Mouse (Mus musculus): ENCODE measurements around the gene 4833427G06Rik. TPM values are rescaled to one million over a fixed set of nuclear protein-coding genes. Genes with fewer than 3 reads are reported as not detected.
A peak's percentile ranks its signal among the peaks of the same experiment; 100 is the strongest.

The 4833427G06Rik gene
- polyA plus RNA-seq, 1 experiment, result 2.0 TPM

DNA sequence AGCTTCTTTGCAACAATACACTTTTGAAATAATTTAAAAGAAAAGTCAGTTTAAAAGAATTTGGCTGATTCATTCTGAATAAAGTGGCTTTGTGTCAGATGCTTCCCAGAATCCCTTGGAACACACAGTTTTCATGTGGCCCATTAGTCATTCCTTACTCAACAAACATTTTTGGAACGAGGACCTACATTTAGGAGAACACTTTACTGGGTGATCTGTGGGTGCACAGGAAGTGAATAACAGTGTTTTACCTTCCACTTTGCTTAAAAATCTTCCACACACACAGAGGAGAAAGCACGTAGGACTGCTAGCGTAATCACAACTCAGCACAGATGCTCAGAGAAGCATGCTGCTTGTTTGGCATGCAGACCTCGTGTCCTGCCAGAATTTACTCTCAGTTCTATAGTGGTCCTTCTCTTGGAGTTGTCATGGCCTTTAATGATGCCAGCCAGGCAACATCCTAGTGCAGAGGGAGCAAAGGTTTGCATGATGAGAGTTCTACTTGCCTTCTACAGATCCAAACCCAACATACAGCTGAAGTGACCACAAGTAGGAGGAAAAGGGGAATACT lies 42.8 kb downstream of the 4833427G06Rik start:
- TF ChIP-seq MYOG (IDR thresholded peaks at IDR 0.05; ENCODE audit: control insufficient read depth, extremely low read depth, insufficient read length), result no peak
- TF ChIP-seq FOSL1 (IDR thresholded peaks at IDR 0.05; ENCODE audit: insufficient read depth, low read length, poor library complexity, severe bottlenecking), result peak; percentile 50
- peak; percentile 78 for TF ChIP-seq MAX (IDR thresholded peaks at IDR 0.05)
- Histone ChIP-seq H3K27me3 (ENCODE audit: control insufficient read depth, insufficient read depth, insufficient read length) (no peaks in the 10 kb centered on the region), H3K79me2 (ENCODE audit: control insufficient read depth, insufficient read depth) (no peaks in the 10 kb centered on the region), H3K79me3 (ENCODE audit: low read depth) (no peaks in the 10 kb centered on the region), H3K36me3 (ENCODE audit: control insufficient read depth, insufficient read depth) (peaks cover 47% of the 10 kb centered on the region), H3K4me3 (ENCODE audit: insufficient read depth, poor library complexity, severe bottlenecking) (no peak overlapping the region), H3ac (ENCODE audit: control insufficient read depth, insufficient read length, low read depth) (no peak overlapping the region)

DNA sequence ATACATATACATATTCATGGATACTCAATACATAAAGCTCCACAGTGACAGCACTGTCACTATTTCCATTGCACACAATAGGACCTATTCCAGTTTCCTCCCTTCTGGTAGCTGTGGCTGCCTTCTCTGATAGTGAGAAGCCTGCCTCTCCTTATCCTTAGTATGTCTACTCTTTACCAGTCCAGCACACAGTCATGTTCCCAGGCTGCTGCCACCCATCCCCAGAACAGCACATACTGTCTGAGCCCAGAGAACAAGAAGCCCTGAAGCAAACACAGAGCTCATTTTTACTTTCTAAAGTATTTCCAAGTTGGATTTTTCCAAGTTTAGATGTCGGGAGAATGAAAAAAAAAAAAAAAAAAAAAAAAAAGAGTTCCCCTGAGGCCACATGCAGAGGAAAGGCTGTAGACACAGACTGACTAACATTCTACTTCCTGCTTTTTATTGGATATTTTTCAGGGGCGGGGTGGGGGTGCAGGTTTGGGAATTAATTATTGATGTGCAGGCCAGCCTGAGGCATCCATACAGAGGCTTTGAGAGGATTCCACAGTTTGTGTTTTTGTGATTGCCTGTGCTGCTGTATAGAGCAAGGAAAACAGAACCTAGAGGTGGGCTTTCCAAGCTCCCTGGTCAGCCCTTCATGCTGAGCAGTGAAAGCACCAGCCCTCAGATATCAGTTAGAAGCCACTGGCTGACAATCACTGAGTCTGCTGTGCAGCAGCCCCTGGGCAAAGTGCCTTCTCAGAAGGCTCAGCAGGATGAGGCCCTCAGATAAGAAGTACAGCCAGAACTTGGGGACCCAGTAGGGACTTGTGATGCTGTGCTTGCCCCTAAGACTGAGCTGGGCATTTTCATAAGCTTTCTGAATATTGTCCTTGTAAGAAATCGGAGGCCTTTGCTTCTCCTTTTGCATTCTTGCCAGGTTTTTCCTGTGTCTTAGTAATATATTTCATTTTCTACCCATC lies 45.2 kb downstream of the 4833427G06Rik start:
- Histone ChIP-seq H3K79me2 (ENCODE audit: control insufficient read depth, insufficient read depth) (no peaks in the 10 kb centered on the region), H3K79me3 (ENCODE audit: low read depth) (no peaks in the 10 kb centered on the region), H3K4me3 (ENCODE audit: insufficient read depth, poor library complexity, severe bottlenecking) (no peak overlapping the region), H3ac (ENCODE audit: control insufficient read depth, insufficient read length, low read depth) (no peak overlapping the region), H3K36me3 (ENCODE audit: control insufficient read depth, insufficient read depth) (peaks cover 33% of the 10 kb centered on the region), H3K27me3 (ENCODE audit: control insufficient read depth, insufficient read depth, insufficient read length) (no peaks in the 10 kb centered on the region)
- no peak for TF ChIP-seq FOSL1 (IDR thresholded peaks at IDR 0.05; ENCODE audit: insufficient read depth, low read length, poor library complexity, severe bottlenecking)
- no peak for TF ChIP-seq MYOG (IDR thresholded peaks at IDR 0.05; ENCODE audit: control insufficient read depth, extremely low read depth, insufficient read length)
- TF ChIP-seq CEBPB (IDR thresholded peaks at IDR 0.05; ENCODE audit: low read depth), result no peak
- no peak for TF ChIP-seq MAX (IDR thresholded peaks at IDR 0.05)
- TF ChIP-seq USF1 (IDR thresholded peaks at IDR 0.05; ENCODE audit: low read depth), result no peak
- no peak for TF ChIP-seq MYOD1 (IDR thresholded peaks at IDR 0.05; ENCODE audit: control insufficient read depth, insufficient read length, low read depth)
- no peak for TF ChIP-seq CTCF (IDR thresholded peaks at IDR 0.05; ENCODE audit: control insufficient read depth, insufficient read depth, insufficient read length)

DNA sequence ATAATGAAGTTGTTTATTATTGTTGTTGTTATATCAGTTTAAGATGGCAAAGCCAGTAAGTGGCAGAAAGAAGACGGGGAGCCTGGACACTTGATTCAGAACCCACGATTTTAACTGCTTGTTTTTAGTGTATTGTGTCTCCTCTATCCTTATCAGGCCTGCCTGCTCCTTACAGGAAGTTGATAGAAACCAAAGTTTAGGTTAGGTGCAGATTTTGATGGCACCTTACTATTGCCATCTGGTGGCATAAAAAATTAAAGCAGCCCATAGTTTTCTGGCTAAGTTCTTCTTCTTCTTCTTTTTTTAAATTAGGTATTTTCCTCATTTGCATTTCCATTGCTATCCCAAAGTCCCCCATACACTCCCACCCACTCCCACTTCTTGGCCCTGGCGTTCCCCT lies 49.7 kb downstream of the 4833427G06Rik start:
- H3K27me3 ChIP-seq (ENCODE audit: control insufficient read depth, insufficient read depth, insufficient read length), result no peaks in the 10 kb centered on the region
- H3K79me2 ChIP-seq (ENCODE audit: control insufficient read depth, insufficient read depth), result no peaks in the 10 kb centered on the region
- no peaks in the 10 kb centered on the region for H3K79me3 ChIP-seq (ENCODE audit: low read depth)
- H3K36me3 ChIP-seq (ENCODE audit: control insufficient read depth, insufficient read depth), result peaks cover 12% of the 10 kb centered on the region
- no peak for TF ChIP-seq USF1 (IDR thresholded peaks at IDR 0.05; ENCODE audit: low read depth)
- no peak overlapping the region for H3K4me3 ChIP-seq (ENCODE audit: insufficient read depth, poor library complexity, severe bottlenecking)
- no peak overlapping the region for H3ac ChIP-seq (ENCODE audit: control insufficient read depth, insufficient read length, low read depth)

DNA sequence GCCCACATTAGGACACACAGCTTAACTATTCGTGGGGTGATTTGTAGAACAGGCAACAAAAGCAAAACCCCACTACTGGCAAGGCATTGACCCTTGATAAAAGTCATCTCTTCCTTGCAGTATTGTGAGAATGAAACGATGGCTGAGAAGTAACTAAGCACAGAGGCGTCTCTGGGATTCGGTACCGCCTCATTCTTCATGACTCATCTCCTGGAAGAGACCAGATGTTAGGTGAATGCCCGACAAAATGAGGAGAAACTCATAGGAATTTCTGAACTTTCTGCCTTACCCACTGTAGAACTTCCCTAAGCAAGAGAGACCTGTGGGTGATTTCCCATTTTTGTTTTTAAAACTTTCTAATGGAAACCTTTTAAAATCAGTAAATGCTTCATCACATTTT lies 59.7 kb downstream of the 4833427G06Rik start:
- Histone ChIP-seq H3K4me3 (ENCODE audit: insufficient read depth, poor library complexity, severe bottlenecking) (no peak overlapping the region), H3K79me3 (ENCODE audit: low read depth) (no peaks in the 10 kb centered on the region), H3ac (ENCODE audit: control insufficient read depth, insufficient read length, low read depth) (no peak overlapping the region), H3K36me3 (ENCODE audit: control insufficient read depth, insufficient read depth) (no peaks in the 10 kb centered on the region), H3K27me3 (ENCODE audit: control insufficient read depth, insufficient read depth, insufficient read length) (no peaks in the 10 kb centered on the region), H3K79me2 (ENCODE audit: control insufficient read depth, insufficient read depth) (no peaks in the 10 kb centered on the region)
- TF ChIP-seq MYOG (IDR thresholded peaks at IDR 0.05; ENCODE audit: control insufficient read depth, extremely low read depth, insufficient read length), result no peak
- no peak for TF ChIP-seq CEBPB (IDR thresholded peaks at IDR 0.05; ENCODE audit: low read depth)
- TF ChIP-seq MAX (IDR thresholded peaks at IDR 0.05), result no peak

DNA sequence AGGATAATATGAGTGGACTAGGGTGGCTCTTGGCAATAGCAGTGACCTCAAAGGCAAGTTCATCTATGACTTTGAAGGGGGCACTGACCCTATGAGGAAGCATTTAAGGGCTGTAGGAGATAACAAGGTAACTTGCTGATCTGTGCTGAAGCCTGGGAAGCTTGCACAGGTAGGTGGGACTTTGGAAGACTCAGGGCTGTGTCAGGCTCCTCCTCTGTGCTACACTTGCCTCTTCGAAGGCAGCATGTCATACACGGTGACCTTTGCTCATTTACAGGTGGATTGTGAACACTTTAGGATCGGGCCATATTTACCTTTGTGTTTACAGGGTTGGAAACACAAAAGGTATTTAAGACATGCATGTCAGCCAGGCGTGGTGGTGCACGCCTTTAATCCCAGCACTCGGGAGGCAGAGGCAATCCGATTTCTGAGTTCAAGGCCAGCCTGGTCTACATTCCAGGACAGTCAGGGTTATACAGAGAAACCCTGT lies 60.3 kb downstream of the 4833427G06Rik start:
- Histone ChIP-seq H3ac (ENCODE audit: control insufficient read depth, insufficient read length, low read depth) (no peak overlapping the region), H3K79me2 (ENCODE audit: control insufficient read depth, insufficient read depth) (no peaks in the 10 kb centered on the region), H3K27me3 (ENCODE audit: control insufficient read depth, insufficient read depth, insufficient read length) (no peaks in the 10 kb centered on the region), H3K4me3 (ENCODE audit: insufficient read depth, poor library complexity, severe bottlenecking) (no peak overlapping the region), H3K36me3 (ENCODE audit: control insufficient read depth, insufficient read depth) (no peaks in the 10 kb centered on the region), H3K79me3 (ENCODE audit: low read depth) (no peaks in the 10 kb centered on the region)
- TF ChIP-seq CTCF (IDR thresholded peaks at IDR 0.05; ENCODE audit: control insufficient read depth, insufficient read depth, insufficient read length), result no peak

DNA sequence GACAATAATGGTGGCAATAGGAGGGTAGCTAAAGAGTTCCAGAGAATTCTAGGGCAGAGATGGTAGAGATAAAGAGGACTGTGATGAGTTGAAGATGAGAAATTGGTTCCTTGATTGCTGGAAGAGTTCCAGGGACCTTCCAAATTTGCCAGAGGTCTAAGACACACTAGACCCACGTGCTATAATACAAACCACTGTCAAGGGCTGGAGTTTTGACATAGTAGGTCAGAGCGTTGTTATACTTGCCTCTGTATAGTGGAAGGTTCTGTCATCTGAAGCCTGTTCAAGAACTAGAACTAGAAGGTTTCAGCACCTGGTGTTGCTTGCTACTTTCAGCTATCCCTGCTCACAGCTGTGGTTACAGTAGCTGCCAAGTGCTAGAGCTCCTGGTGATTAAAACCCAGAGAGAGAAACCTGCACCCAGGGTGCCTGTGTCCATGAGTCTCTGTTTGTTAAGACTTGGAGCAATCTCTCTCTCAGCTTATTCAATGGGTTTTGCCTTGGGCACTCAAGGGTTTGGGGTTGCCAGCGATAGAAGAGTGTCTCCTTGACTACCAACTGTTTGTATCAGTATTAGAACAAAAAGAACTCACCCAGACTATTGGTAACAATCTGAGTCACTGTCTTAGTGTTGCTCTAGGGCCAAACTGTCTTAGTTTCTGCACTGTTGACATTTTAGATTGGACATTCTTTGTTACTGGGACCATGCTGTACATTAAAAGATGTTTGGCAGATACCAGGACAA lies 68.9 kb downstream of the 4833427G06Rik start:
- H3K79me3 ChIP-seq (ENCODE audit: low read depth), result no peaks in the 10 kb centered on the region
- TF ChIP-seq CTCF (IDR thresholded peaks at IDR 0.05; ENCODE audit: control insufficient read depth, insufficient read depth, insufficient read length), result no peak
- no peak for TF ChIP-seq USF1 (IDR thresholded peaks at IDR 0.05; ENCODE audit: low read depth)
- no peak for TF ChIP-seq MAX (IDR thresholded peaks at IDR 0.05)
- TF ChIP-seq MYOG (IDR thresholded peaks at IDR 0.05; ENCODE audit: control insufficient read depth, extremely low read depth, insufficient read length), result no peak
- no peak for TF ChIP-seq CEBPB (IDR thresholded peaks at IDR 0.05; ENCODE audit: low read depth)
- no peak for TF ChIP-seq MYOD1 (IDR thresholded peaks at IDR 0.05; ENCODE audit: control insufficient read depth, insufficient read length, low read depth)
- no peak for TF ChIP-seq FOSL1 (IDR thresholded peaks at IDR 0.05; ENCODE audit: insufficient read depth, low read length, poor library complexity, severe bottlenecking)
- H3K36me3 ChIP-seq (ENCODE audit: control insufficient read depth, insufficient read depth), result no peaks in the 10 kb centered on the region
- H3K4me3 ChIP-seq (ENCODE audit: insufficient read depth, poor library complexity, severe bottlenecking), result no peak overlapping the region
- no peaks in the 10 kb centered on the region for H3K27me3 ChIP-seq (ENCODE audit: control insufficient read depth, insufficient read depth, insufficient read length)
- H3ac ChIP-seq (ENCODE audit: control insufficient read depth, insufficient read length, low read depth), result no peak overlapping the region
- no peaks in the 10 kb centered on the region for H3K79me2 ChIP-seq (ENCODE audit: control insufficient read depth, insufficient read depth)

Data from C2C12 (cell line).